Mouse (Mus musculus): ENCODE data around the gene Wnt16. TPM values are rescaled to one million over a fixed set of nuclear protein-coding genes. Genes with fewer than 3 reads are reported as not detected.
A peak's percentile ranks its signal among the peaks of the same experiment; 100 is the strongest.

The Wnt16 gene
- polyA plus RNA-seq, 1 experiment from 2014 or later: not detected

DNA sequence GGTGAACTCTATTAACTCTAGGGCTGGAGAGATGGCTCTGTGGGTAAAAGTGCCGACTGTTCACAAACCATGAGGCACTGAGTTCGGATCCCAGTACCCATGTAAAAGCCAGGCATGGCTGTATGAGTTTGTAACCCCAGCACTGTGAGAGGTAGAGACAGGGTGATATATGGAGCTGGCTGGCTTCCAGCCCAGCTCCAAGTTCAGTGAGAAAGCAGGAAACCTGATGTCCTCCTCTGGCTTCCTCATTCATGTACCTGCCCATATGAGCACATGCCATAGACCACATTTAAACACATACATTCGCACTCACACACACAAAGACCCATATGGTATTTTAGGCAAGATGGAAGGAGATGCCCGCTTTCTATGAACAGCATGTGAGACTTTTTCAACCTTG lies 5.6 kb upstream of the Wnt16 start:
- no peaks in the 10 kb centered on the region for H3K9me3 ChIP-seq
- WGBS: 96% methylated on average over 4 of the region's 4 CpGs
- H3K36me3 ChIP-seq: no peaks in the 10 kb centered on the region
- H3K4me1 ChIP-seq (replicated peaks): no peaks in the 10 kb centered on the region
- H3K27ac ChIP-seq: no peak overlapping the region
- no peak overlapping the region for H3K4me2 ChIP-seq (replicated peaks)
- ATAC-seq: no peak
- peaks cover 14% of the 10 kb centered on the region for H3K27me3 ChIP-seq
- no peak overlapping the region for H3K4me3 ChIP-seq (replicated peaks)
- no peak overlapping the region for H3K9ac ChIP-seq (replicated peaks)

DNA sequence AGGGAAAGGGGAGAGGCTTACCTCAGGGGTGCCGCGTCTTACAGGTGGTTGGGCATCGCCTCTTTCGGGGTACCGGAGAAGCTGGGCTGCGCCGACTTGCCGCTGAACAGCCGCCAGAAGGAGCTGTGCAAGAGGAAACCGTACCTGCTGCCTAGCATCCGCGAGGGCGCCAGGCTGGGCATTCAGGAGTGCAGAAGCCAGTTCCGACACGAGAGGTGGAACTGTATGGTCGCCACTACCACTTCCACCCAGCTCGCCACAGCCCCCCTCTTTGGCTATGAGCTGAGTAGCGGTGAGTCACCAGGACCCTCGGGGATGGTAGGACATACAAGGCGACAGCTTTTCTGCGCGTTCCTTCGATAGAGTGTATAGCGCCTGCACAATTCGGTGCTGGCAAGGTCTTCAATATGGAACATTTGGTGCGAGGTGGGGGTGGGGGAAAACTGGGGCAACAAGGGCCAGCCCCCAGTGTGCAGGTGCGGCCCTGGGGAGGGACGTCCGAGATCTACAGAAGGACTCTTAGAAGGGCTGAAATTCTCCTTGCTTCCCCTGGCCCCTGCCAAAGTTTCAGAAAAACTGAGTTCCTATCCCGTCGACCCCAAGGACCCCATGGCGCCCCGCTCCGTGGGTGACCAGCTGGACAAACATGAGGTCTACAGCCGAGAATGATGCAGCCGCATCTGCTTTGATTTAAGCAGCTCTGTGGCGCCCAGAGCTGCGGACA lies 872 bp downstream of the Wnt16 start:
- Histone ChIP-seq H3K27me3 (peaks cover 62% of the 10 kb centered on the region), H3K4me1 (replicated peaks) (peaks cover 22% of the 10 kb centered on the region), H3K4me3 (replicated peaks) (peak overlapping the region; percentile 47), H3K9me3 (no peaks in the 10 kb centered on the region), H3K36me3 (no peaks in the 10 kb centered on the region), H3K9ac (replicated peaks) (peak overlapping the region; percentile 60), H3K4me2 (replicated peaks) (peak overlapping the region; percentile 94), H3K27ac (no peak overlapping the region)
- WGBS: under 1% methylated on average over 38 of the region's 38 CpGs
- peak; percentile 85 for ATAC-seq

DNA sequence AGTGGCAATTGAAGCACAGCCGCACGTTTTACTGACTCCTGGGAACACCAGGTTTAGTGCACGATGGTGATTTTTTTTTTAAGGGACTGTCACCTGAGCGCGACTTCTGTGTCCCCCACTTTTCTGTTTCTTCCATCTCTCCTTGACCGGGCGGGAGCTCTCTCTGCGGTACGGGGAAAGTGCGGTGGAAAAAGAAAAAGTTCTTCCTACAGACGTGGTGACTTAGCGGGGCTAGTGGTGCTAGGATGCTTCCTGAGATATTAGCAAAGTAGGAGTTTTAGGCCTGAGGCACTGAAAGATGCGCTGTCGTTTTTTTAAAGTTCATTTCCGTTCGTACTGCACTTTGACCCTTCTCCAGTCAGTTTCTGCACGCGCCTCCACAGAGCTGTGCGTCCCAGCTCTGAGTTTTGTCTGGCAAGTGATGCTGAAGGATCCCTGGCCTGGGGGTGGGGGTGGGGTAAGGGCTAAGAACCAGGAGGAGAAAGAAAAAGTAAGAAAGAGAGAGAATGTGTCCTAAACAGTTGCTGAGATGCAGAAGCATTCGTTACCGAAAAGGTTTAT lies 1.5 kb downstream of the Wnt16 start:
- WGBS: 2% methylated on average over 21 of the region's 21 CpGs
- Histone ChIP-seq H3K4me2 (replicated peaks) (peak overlapping the region; percentile 94), H3K27ac (no peak overlapping the region), H3K9me3 (no peaks in the 10 kb centered on the region), H3K4me3 (replicated peaks) (peak overlapping the region; percentile 47), H3K36me3 (no peaks in the 10 kb centered on the region), H3K9ac (replicated peaks) (peak overlapping the region; percentile 60; the same call in 1 of the 2 replicates), H3K4me1 (replicated peaks) (peaks cover 22% of the 10 kb centered on the region), H3K27me3 (peaks cover 62% of the 10 kb centered on the region)
- ATAC-seq: no peak

DNA sequence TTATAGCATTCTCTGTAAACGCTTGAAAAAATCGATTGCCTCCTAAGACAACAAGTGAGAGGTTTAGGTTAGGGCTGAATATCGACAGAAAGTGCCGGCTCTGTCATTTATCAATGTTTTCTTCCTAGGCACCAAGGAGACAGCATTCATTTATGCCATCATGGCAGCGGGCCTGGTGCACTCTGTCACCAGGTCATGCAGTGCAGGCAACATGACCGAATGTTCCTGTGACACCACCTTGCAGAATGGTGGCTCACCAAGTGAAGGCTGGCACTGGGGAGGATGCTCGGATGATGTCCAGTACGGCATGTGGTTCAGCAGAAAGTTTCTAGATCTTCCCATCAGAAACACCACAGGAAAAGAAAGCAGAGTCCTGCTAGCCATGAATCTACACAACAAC lies 2.8 kb downstream of the Wnt16 start:
- no peak for ATAC-seq
- Histone ChIP-seq H3K9ac (replicated peaks) (no peak overlapping the region), H3K27ac (no peak overlapping the region), H3K4me2 (replicated peaks) (no peak overlapping the region), H3K4me1 (replicated peaks) (peaks cover 22% of the 10 kb centered on the region), H3K4me3 (replicated peaks) (no peak overlapping the region), H3K9me3 (no peaks in the 10 kb centered on the region), H3K36me3 (no peaks in the 10 kb centered on the region), H3K27me3 (peaks cover 62% of the 10 kb centered on the region)
- WGBS: 79% methylated on average over 8 of the region's 8 CpGs

DNA sequence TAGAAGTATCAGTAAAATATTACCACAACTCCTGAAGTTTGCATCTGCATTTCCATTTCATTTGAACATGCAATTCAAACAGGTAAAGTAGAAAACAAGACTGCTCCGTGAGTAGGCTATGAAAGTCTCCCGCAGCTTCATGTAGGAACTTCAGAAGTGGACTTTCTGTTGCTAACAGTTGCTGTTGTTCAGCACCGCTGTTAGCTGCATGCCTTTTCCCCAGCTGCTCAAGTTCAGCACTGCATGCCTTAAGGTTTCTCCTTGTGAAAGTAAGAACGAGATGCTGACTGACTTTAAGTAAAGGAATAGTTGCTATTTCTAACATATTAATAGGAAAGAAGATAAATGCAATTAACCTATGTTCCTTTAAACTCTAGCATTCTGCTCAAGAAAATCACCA lies 4.0 kb downstream of the Wnt16 start:
- Histone ChIP-seq H3K4me1 (replicated peaks) (peaks cover 22% of the 10 kb centered on the region), H3K9me3 (no peaks in the 10 kb centered on the region), H3K9ac (replicated peaks) (no peak overlapping the region), H3K4me2 (replicated peaks) (no peak overlapping the region), H3K4me3 (replicated peaks) (no peak overlapping the region), H3K27me3 (peaks cover 52% of the 10 kb centered on the region), H3K36me3 (no peaks in the 10 kb centered on the region), H3K27ac (no peak overlapping the region)
- ATAC-seq: no peak
- 45% methylated on average over 4 of the region's 4 CpGs for WGBS

DNA sequence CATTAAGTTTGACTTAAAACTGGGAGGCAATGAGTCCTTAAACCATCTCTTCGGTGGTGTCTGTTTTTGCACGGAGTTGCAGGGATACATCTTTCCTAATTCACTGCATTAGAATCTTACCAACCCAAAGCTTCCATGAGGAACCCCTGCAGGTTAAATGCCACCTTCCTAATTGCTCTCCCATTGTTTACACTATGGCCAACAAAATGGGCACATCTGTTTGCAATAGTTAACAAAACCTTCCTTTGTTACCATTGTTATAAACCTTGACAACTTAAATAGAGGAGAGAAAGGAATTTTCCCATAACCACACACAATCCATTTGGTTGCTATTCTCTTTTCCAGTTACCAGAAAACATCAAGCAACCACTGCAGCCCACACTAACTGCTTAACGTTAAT lies 5.9 kb downstream of the Wnt16 start:
- whole genome bisulfite sequencing: 44% methylated on average over 3 of the region's 3 CpGs
- peaks cover 33% of the 10 kb centered on the region for H3K27me3 ChIP-seq
- no peak overlapping the region for H3K4me2 ChIP-seq (replicated peaks)
- H3K27ac ChIP-seq: no peak overlapping the region
- no peak overlapping the region for H3K4me3 ChIP-seq (replicated peaks)
- H3K4me1 ChIP-seq (replicated peaks): peaks cover 10% of the 10 kb centered on the region
- ATAC-seq: no peak
- H3K36me3 ChIP-seq: no peaks in the 10 kb centered on the region
- H3K9ac ChIP-seq (replicated peaks): no peak overlapping the region
- no peaks in the 10 kb centered on the region for H3K9me3 ChIP-seq

DNA sequence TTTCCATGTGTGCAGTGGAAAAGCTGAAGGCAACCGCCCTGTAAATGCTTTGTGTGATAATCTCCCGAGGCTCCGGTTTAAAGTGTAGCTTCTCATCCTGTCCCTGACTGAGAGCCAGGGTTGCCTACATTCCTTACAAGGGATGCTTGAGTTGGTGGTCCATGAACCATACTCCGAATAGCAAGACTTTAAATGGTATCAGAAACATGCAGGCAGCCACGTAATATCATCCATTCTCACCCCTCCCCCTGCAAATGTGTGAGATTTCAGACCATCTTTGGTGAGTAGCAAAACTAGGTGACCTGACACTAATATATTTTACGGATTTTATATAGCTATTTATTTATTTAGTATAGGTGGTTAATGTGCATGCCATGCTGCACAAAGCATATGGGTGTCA lies 9.0 kb downstream of the Wnt16 start:
- Histone ChIP-seq H3K9me3 (no peaks in the 10 kb centered on the region), H3K4me3 (replicated peaks) (no peak overlapping the region), H3K27me3 (peaks cover 7% of the 10 kb centered on the region), H3K27ac (no peak overlapping the region), H3K36me3 (no peaks in the 10 kb centered on the region), H3K4me2 (replicated peaks) (no peak overlapping the region), H3K9ac (replicated peaks) (no peak overlapping the region), H3K4me1 (replicated peaks) (no peaks in the 10 kb centered on the region)
- no peak for ATAC-seq
- 88% methylated on average over 6 of the region's 6 CpGs for WGBS

DNA sequence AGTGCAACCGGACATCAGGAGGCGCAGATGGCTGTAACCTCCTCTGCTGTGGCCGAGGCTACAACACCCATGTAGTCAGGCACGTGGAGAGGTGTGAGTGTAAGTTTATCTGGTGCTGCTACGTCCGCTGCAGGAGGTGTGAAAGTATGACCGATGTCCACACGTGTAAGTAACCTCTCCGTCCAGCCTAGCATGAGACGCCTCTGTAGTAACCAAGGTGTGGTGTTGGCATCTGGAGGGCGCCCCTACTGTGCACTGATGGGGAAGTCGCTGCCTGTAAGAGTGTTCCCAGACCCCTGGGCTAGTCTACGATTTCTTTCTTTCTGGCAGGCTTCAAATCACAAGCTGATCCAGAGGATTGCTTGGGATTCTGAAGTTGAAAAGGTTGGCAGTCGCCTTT lies 10.0 kb downstream of the Wnt16 start:
- Histone ChIP-seq H3K4me3 (replicated peaks) (no peak overlapping the region), H3K4me1 (replicated peaks) (no peaks in the 10 kb centered on the region), H3K4me2 (replicated peaks) (no peak overlapping the region), H3K9me3 (no peaks in the 10 kb centered on the region), H3K9ac (replicated peaks) (no peak overlapping the region), H3K27ac (no peak overlapping the region), H3K27me3 (peaks cover 6% of the 10 kb centered on the region; the same call in 1 of the 2 replicates), H3K36me3 (no peaks in the 10 kb centered on the region)
- WGBS: 62% methylated on average over 14 of the region's 14 CpGs
- ATAC-seq: no peak

DNA sequence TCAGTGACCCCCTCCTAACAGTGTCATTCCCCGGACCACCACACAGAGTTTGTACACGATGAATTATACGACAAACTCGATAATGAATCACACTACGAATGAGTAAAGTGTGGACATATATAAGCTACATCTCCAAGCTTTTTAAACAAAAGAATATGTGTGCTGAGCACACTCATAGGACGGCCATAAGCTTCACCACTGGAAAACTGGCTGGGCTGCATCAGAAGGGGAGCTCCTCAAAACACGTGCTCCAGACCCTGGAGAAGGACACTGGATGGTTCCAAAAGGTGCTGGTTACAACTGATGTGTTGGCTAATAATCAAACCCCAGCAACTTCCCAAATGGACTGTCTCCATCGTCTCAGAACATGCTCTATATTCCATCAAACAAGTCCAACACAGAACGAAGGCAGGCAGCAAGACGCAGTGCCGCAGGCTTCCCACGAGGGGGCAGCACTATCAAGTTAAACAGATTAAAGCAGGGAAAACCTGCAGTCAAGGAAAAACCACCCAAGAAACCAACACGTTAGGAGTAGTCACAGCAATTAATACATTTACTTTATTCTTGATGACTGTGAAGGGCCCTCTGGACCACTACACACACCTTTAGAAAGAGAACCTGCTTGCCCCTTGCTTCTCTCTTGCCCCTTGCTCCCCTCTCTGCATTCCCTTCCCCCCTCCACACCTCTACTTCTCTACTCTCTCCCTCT lies 37.5 kb downstream of the Wnt16 start:
- H3K27ac ChIP-seq: no peak overlapping the region
- peaks cover 11% of the 10 kb centered on the region; the same call in 1 of the 2 replicates for H3K36me3 ChIP-seq
- ATAC-seq: peak; percentile 55
- no peak overlapping the region for H3K4me3 ChIP-seq (replicated peaks)
- no peak overlapping the region for H3K9ac ChIP-seq (replicated peaks)
- 58% methylated on average over 13 of the region's 13 CpGs for WGBS
- no peak overlapping the region for H3K4me2 ChIP-seq (replicated peaks)
- H3K27me3 ChIP-seq: no peaks in the 10 kb centered on the region
- no peaks in the 10 kb centered on the region for H3K9me3 ChIP-seq
- no peaks in the 10 kb centered on the region for H3K4me1 ChIP-seq (replicated peaks)

DNA sequence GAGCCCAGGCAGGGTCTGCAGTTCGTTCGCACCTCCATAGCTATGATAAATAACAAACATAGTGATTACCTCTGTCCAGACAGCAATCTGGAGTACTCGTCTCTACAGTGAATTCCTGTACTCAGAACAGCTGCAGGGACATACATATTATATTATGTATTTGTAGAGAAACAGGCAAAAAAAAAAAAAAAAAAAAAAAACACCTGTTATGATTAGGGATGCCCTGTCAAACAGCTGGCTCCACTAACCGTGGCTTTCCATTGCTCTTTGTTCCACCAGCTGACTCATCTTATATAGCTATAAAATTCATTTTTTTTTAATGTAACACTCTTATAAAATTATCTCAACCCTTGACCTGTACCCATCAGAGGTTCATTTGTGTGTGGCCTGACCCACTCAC lies 38.3 kb downstream of the Wnt16 start:
- H3K9me3 ChIP-seq: no peaks in the 10 kb centered on the region

DNA sequence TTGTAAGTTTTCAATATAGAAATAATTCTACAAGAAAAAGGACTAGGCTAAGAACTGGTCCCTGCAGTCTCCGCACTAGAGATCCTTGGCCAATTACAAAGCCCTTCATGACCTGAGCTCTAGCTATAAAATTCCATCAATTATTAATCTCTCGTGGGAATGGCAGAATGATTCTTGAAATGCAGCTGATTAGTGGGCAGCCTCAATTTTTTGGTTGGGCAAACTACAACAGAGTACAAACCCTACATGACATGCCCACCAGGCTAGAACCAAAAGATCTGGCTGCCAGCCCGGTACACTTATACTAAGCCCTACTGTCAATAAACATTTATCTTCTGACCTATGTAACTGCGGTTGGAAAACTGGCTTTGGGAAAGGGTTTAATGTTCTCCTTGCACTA lies 39.1 kb downstream of the Wnt16 start:
- Histone ChIP-seq H3K27ac (no peak overlapping the region), H3K27me3 (no peaks in the 10 kb centered on the region), H3K9me3 (no peaks in the 10 kb centered on the region), H3K4me2 (replicated peaks) (no peak overlapping the region), H3K9ac (replicated peaks) (no peak overlapping the region), H3K36me3 (peaks cover 4% of the 10 kb centered on the region; the same call in 1 of the 2 replicates), H3K4me1 (replicated peaks) (no peaks in the 10 kb centered on the region), H3K4me3 (replicated peaks) (no peak overlapping the region)
- ATAC-seq: no peak
- 71% methylated on average over 4 of the region's 4 CpGs for WGBS

More for the DNA sequence above, 38.3 kb downstream of the Wnt16 start:
- 91% methylated on average over 4 of the region's 4 CpGs for WGBS
- Histone ChIP-seq H3K27ac (no peak overlapping the region), H3K9ac (replicated peaks) (no peak overlapping the region), H3K27me3 (no peaks in the 10 kb centered on the region), H3K4me3 (replicated peaks) (no peak overlapping the region), H3K4me2 (replicated peaks) (no peak overlapping the region), H3K36me3 (peaks cover 7% of the 10 kb centered on the region; the same call in 1 of the 2 replicates), H3K4me1 (replicated peaks) (no peaks in the 10 kb centered on the region)
- ATAC-seq: no peak

DNA sequence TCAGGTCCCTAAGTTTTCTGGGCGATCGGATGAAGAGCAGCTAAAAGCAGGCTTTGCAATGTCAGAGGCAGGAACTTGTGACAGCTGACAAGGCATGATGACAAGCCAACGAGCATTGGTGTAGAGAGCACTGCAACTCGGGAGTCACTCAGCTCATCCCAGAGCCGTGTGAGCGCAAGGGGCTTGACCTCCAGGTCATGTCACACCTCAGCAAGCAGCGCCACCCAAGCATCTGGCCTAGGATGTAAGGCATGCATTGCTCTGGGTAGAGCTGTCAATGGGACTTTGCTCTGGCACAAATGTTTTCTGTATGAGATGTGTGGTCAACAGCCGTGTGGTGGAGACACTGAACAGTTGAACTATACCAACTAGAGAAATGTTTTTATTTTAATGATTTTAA lies 39.9 kb downstream of the Wnt16 start:
- no peaks in the 10 kb centered on the region for H3K9me3 ChIP-seq
- H3K27me3 ChIP-seq: no peaks in the 10 kb centered on the region
- no peak overlapping the region for H3K4me3 ChIP-seq (replicated peaks)
- 75% methylated on average over 8 of the region's 8 CpGs for WGBS
- ATAC-seq: no peak
- H3K4me1 ChIP-seq (replicated peaks): no peaks in the 10 kb centered on the region
- no peak overlapping the region for H3K4me2 ChIP-seq (replicated peaks)
- no peak overlapping the region for H3K9ac ChIP-seq (replicated peaks)
- H3K36me3 ChIP-seq: peaks cover 4% of the 10 kb centered on the region; the same call in 1 of the 2 replicates
- H3K27ac ChIP-seq: no peak overlapping the region

Measured in midbrain, embryonic 13.5 days (tissue).